Mouse (Mus musculus): ENCODE results near the gene Gas2l3. TPM values are rescaled to one million over a fixed set of nuclear protein-coding genes. Genes with fewer than 3 reads are reported as not detected.

Gas2l3 gene
- polyA plus RNA-seq, 1 experiment: 3.6 TPM

DNA sequence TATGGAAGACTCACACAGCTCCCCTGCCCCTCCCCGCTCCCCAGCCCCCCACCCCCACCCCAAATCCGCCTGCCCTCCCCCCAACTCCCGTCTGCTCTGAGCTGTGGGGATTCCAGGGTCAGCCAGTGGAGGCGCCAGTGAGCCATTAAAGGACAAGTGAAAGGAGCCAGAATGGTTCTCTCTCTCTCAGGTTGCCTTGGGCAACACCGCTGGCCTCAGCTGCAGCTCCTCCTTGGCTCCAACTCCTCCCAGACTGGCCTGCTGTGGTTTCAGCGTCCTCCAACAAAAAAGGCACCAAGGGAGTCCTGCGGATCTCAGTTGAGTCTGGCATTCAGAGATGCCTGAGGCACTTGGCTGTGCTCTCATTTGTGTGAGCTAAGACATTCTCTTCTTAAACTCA, 47.9 kb downstream of the Gas2l3 start:
- no peak for DNase-seq (ENCODE audit: low spot score)

GRCm38 (mm10) chr10:89395321-89395720, 48.4 kb downstream of the Gas2l3 start:
- DNase-seq (ENCODE audit: low spot score): no peak

DNA sequence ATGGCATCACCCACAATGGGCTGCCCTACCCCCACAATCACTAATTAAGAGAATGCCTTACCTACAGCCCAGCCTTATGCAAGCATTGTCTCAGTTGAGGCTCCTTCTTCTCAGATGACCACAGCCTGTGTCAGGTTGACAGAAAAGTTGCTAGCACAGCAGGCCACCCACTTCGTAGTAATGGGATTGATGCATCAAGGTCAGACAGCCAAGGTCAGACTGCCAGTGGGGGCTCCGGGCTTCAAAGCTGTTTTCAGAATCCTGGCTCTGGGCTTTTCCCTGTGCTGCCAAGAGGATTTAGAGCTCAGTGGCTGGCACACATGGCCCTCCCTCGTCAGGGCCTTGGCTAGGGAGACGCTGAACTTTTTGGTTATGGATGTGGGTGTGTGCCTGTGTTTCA, 51.1 kb downstream of the Gas2l3 start:
- no peak for DNase-seq (ENCODE audit: low spot score)

DNA sequence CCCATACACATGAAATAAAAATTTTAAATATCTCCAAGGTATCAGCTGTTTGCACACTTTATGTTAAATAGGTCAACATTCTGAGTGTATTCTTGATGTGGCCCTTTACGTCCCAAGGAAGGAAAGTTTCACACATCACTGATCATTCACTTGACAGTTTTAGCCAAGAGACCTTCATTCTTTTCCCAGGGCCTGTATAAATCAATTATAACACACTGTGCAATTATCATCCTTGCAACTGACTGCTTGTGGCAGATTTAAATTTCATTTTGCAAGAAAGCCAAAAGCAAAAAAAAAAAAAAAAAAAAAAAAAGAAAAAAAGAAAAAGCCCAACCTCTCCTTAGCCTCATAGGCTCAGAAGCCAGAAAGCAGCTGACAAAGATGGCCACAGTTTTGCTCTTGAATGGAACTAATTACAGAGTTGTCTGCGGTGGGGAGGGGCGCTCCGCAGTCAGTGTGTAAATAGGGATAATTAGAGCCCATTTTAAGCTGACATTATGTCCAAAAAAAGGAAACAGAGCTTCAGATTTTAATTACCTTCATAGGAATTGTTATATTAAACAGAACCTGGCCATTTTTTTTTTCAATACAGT, 52.1 kb downstream of the Gas2l3 start:
- no peak for DNase-seq (ENCODE audit: low spot score)

- no peak for DNase-seq (ENCODE audit: low spot score)
These were observed 57.3 kb downstream of the Gas2l3 start for GRCm38 (mm10) chr10:89386461-89386860.

GRCm38 (mm10) chr10:89383462-89383861, 60.3 kb downstream of the Gas2l3 start:
- DNase-seq (ENCODE audit: low spot score): peak; percentile 57

GRCm38 (mm10) chr10:89377750-89378149, 66.0 kb downstream of the Gas2l3 start:
- DNase-seq (ENCODE audit: low spot score): no peak

GRCm38 (mm10) chr10:89370051-89370450, 73.7 kb downstream of the Gas2l3 start:
- DNase-seq (ENCODE audit: low spot score): no peak

GRCm38 (mm10) chr10:89358933-89359332, 84.8 kb downstream of the Gas2l3 start:
- no peak for DNase-seq (ENCODE audit: low spot score)

Other genes starting within 250 kb of the Gas2l3 start
- 0.44 and 0.59 TPM in 2 replicates for gene Ano4, start 99.2 kb downstream of the Gas2l3 start, polyA plus RNA-seq (2012; rRNA removed)
- gene Nr1h4, start 89.6 kb upstream of the Gas2l3 start, polyA plus RNA-seq (2012; rRNA removed): 2.2 and 2.7 TPM in 2 replicates
- gene Slc17a8, start 177.3 kb upstream of the Gas2l3 start, polyA plus RNA-seq (2012; rRNA removed): 0.01 and 0.04 TPM in 2 replicates
- gene Scyl2, start 242.3 kb upstream of the Gas2l3 start, polyA plus RNA-seq (2012; rRNA removed): 26.2 and 27.9 TPM in 2 replicates